Mouse (Mus musculus) CD8-positive naive resting alpha-beta T cell, adult 2 months (primary cell): ENCODE measurements around the gene Pik3ip1.

Experiments used
- DNase-seq, 2 experiments: peaks; one replicate each; pipeline ENCODE4 v3.0.0; 2022; ENCODE audit warnings: low read depth in 2 of 2, low spot score in 2 of 2

The Pik3ip1 gene

DNA sequence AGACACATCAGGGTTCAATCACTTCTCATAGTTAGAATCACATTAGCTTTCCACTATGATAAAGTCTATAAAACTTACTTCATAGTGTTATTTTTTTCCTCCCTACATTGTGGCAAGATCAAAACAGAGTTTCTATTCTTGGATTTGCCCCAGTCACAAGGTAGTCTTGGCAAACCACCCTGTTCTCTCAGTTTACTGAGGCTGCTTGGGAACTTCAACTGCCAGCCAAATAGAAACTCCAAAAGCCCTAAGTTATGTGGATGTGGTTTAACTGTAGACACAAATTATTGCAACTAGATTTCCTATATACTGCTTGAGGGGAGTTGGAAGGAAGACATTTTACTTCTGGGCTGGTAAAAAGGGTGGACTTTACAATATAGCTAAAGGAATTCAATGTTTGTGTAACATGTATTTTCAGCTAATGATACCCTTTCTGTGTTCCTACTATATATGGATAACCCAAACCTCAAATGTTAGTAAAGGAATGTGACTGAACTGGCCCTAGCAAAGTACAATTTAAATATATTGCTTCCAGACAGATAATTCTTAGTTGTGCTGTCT is at the start of gene Pik3ip1:
Pik3ip1 (plus strand) TSS at position 511 of the 561 bp plus-strand sequence.
- DNase-seq: no peak

DNA sequence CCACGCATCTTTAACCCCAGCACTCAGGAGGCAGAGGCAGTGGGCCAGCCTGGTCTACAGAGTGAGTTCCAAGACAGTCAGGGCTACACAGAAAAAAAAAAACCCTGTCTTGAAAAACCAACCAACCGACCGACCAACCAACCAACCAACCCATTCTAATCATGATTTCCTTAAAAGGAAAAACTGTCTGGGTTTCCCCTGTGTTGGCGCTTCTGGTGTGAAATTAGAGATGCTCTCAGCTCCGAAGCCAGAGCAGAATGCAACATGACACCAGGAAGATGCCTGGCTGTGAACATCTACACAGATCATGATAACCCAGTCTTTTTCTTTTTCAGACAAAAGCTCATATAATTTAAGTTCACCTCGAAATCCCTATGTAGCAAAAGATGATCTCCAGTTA is 47.3 kb upstream of the Pik3ip1 start:
- DNase-seq: no peak

GRCm38 (mm10) chr11:3283645-3284044 is 46.6 kb upstream of the Pik3ip1 start:
- no peak for DNase-seq

DNA sequence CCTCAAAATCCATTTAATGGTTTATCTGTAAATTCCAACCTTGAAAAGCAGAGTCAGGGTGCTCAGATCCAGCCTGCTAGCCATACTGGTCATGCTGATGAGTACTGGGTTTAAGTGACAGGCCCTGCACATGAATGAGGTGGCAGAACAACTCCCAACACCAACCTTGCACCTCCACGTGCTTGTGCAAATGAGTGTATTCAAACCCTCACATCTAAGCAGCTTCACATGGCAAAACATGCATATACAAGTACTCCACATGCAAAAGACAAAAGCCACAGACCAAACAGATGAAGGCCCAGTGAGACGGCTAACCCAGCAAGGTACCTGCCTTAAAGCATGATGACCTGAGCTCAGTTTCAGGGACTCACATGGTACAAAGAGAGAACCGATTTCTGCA is 44.3 kb upstream of the Pik3ip1 start:
- no peak for DNase-seq

DNA sequence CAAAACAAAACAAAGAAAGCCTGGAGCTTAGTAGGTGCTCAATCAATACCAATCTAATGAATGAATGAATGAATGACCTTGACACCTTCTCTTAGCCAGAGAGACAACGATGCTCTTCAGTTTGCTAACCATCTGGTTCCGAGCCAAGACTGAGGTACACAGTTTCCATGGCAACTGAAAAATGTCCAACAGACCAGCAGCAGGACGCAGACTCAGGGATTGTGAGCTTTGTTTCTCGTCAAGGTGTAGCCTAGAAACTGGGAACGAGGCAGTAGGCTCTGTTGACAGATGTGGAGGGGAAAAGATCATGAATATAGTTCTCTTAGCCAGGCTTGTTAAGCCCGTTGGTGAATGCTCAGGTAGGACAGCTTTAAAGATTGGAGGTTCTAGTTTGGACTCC is 43.1 kb upstream of the Pik3ip1 start:
- no peak for DNase-seq

DNA sequence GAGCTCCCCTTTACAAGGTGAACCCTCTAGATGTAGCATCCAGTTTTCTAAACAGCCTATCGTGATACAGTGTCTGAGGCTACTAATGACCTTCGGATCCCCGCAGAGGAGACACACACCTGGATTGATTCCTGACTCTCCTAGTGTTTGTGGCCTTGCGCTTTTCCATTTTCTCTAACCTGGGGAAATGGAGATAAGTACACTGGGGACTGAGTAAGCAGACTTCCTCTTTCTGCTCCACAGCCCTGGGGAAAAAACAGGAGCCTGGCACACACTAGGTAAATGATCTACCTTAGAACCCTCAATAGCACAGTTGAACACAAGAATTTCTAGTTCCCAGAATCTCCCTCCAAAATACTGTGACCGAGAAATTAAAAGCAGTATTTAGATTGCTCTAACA is 42.3 kb upstream of the Pik3ip1 start:
- DNase-seq: no peak

DNA sequence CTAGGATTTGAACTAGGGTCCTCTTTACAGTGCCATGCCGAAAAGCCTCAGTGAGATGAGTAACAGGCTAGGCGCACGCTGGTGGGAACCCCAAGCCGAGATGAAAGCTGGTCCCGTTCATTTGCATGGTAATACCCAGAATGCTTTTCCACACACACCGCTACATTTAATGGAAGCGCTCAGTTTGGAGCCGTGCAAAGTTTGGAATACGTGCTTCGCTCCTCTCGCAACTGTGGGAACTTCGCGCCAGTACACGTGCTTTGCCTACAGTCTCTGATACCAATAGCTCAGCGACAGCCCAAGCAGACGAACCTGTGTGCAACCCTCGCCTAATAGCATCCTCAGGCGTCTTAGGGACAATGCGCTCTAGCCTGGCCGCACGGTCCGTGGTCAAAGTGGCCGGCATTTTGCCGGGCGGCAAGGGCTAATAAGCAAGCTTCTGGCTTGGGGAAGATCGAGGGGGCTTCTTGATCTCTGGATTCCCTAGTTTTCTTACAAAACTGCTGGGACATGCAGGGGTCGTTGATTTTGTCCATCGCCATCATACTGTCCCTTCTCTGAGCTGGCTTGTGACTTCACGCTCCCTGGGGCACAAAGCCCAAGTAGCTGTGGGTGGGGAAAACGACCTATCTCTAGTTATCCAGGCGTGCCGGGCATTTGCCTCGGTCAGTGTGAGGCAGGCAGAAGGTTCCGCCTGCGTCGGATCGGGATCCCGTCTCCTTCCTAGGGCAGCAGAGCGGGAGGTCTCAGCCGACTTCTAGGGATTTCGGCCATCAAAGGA is 41.5 kb upstream of the Pik3ip1 start, which contains the start of gene Patz1:
Patz1 (plus strand) TSS at position 354 of the 781 bp plus-strand sequence.
- peak in 1 of 2 experiments; percentile 38 for DNase-seq

GRCm38 (mm10) chr11:3289302-3289802 is 40.8 kb upstream of the Pik3ip1 start:
- peak in 1 of 2 experiments; percentile 15 for DNase-seq

GRCm38 (mm10) chr11:3289803-3290639 is 40.2 kb upstream of the Pik3ip1 start:
- DNase-seq: peak; percentile 74 to 80

DNA sequence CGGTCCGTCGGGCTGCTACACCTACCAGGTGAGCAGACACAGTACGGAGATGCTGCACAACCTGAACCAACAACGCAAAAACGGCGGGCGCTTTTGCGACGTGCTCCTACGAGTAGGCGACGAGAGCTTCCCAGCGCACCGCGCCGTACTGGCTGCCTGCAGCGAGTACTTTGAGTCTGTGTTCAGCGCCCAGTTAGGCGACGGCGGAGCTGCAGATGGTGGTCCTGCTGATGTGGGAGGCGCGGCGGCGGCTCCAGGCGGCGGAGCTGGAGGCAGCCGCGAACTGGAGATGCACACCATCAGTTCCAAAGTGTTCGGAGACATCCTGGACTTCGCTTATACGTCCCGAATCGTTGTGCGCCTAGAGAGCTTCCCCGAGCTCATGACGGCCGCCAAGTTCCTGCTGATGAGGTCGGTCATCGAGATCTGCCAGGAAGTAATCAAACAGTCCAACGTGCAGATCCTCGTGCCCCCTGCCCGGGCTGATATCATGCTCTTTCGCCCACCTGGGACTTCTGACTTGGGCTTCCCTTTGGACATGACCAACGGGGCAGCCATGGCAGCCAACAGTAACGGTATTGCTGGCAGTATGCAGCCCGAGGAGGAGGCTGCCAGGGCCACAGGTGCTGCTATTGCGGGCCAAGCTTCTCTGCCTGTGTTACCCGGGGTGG is 39.4 kb upstream of the Pik3ip1 start:
- DNase-seq: peak; percentile 34 to 46

GRCm38 (mm10) chr11:3291311-3292061 is 38.7 kb upstream of the Pik3ip1 start:
- DNase-seq: peak; percentile 22 to 25

DNA sequence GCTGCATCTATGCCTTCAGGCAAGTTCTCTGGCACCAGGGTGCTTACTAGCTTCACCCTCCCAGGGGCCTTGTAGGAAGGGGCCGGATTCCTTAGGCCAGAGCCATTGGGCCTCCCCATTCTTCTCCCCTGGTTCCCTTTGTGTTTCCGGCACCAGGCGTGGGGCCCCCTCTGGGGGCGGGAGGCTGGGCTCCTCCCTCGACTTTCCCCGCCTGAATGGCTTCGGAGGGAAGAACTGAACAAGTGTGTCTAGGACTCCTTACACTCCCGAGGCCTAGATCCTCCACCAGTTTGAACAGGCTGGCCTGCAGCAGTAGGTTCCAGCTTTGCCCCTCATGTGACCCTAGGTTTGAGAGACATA is 38.2 kb upstream of the Pik3ip1 start:
- DNase-seq: peak; percentile 36 to 49

DNA sequence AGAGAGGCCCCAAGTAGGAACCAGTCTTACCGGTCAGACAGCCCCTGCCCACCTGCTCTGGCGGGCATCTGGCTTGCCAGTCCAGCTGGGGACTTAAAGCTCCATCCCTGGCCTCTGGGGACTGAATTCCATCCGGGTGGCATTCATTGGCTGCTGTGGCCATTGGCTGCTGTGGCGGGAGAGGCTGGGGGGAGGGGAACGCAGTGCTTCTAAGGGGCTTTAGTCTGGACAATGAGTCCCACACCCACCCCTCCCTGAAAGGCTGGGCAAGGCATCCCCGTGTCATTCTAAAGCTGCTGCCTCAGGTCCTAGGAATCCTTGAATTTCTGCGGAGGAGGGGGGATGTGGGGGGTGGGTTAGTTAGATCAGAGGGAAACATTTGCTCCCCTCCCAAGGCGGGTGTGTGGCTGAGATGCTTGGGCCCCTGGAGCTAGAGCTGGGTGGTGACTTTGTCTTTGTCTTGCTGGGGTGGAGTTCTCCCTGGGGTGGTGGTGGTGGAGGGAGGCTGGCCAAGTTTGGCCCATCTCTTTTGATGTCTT is 37.4 kb upstream of the Pik3ip1 start:
- DNase-seq: no peak

GRCm38 (mm10) chr11:3293361-3293760 is 36.8 kb upstream of the Pik3ip1 start:
- DNase-seq: no peak

DNA sequence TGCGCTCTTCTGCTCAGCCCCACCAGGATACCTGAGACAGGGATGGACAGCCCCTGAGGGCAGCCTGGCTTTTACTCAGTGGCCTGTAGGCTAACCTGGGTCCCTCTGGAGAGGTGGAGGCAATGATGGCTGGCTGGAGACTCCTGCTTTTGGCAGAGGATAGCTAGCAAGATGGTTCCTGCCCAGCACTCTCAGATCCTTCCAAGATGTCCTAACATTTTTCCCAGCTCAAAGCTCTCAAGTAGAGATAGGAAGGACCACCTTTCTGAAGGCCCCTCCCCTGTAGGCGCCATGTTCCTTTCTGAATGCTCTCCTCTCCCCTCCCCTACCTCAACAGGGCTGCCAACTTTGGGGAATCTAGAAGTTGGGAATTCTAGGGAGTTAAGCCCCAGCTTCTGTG is 35.6 kb upstream of the Pik3ip1 start:
- no peak for DNase-seq

GRCm38 (mm10) chr11:3296056-3296455 is 34.1 kb upstream of the Pik3ip1 start:
- no peak for DNase-seq

DNA sequence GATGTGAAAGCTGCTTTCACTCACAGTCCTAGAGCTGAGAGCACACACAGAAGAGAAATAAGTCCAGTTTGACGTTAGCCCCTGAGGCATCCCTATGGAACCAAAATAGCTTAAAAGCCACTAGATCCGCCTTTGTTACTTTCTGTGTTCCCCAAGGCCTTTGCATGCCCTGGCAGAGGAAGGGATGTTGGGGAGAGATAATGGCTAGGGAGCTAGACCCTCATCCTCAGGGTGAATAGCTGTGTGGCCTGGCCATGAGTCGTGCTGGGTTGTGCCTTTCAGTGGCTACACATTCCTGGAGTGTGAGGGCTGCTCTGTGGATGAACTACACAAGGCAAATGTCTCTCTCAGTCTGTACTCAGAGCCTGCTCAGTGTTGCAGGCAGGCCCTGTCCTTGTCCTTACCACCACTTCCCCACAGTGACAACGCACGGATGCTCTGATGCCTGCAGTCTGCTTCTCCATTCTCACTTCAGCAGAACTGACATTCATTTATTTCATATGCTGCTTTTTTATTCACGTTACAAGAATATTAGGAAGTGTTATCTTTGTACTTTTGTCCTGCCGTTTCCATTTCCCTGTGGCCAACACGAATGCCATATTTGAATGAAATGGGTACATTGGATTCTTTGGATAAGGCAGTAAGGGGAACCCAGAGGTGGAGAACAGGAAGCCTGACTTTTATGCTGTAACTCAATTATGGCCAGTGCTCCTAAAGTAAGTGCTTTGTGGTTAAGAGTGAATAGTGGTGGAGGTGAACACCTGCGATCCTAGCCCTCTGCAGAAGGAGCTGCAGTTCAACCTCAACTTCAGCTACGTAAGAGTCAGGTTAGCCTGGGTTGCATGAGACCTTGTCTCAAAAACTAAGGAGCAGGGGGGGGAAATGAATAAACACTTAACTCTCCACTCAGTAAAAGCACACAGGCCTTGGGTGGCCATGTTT is 32.1 kb upstream of the Pik3ip1 start:
- no peak for DNase-seq

GRCm38 (mm10) chr11:3298813-3299185 is 31.4 kb upstream of the Pik3ip1 start:
- no peak for DNase-seq

DNA sequence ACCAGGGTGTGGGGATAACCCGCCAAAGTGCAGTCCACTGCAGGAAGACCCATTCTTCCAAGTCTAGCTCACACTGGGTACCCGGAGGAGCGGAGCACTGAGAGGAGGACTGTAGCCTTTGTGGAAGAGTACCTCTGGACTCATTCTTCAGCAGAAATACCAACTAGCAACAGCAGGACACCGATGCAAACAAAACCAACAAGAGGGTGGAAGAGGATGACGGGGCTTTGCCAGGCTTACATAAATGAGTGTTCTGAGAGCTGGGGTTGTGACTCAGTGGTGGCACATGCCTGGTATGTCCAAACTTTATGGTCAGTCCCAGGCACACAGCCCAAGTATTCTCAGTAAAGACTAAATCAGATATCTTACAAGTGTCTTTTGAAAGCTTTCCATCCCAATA is 29.1 kb upstream of the Pik3ip1 start:
- DNase-seq: no peak
